Mouse (Mus musculus) forebrain, embryonic 10.5 days (tissue): ENCODE data around the gene Ceacam19. TPM values are rescaled to one million over a fixed set of nuclear protein-coding genes. Genes with fewer than 3 reads are reported as not detected.

Experiments used
- polyA plus RNA-seq: library from polyadenylated mRNA; unstranded; fragments of >200 nt; fragmentation: Nextera tagmentation; extraction: Ambion mirVana; gene quantifications from 2 replicates; pipeline ENCODE4 v1.2.1, GENCODE M21; 2016

Ceacam19 gene
- polyA plus RNA-seq, 1 experiment from 2014 or later, result not detected

Other genes starting within 250 kb of the Ceacam19 start
- gene Clptm1, start 222.9 kb downstream of the Ceacam19 start, polyA plus RNA-seq, result 70.6 and 75.6 TPM in 2 replicates
- gene Apoc2, start 210.0 kb downstream of the Ceacam19 start, polyA plus RNA-seq, result 0.39 TPM in 1 of 2 replicates, not detected in the other
- gene Gm44805, start 206.5 kb downstream of the Ceacam19 start, polyA plus RNA-seq, result not detected in 2 replicates
- not detected in 2 replicates for gene Apoc4, start 206.5 kb downstream of the Ceacam19 start, polyA plus RNA-seq
- gene Apoc1, start 195.3 kb downstream of the Ceacam19 start, polyA plus RNA-seq, result 2.3 TPM in 2 replicates
- 140 and 154 TPM in 2 replicates for gene Apoe, start 188.8 kb downstream of the Ceacam19 start, polyA plus RNA-seq
- gene Tomm40, start 172.5 kb downstream of the Ceacam19 start, polyA plus RNA-seq, result 187 and 205 TPM in 2 replicates
- gene Nectin2, start 137.5 kb downstream of the Ceacam19 start, polyA plus RNA-seq, result 84.2 and 97.3 TPM in 2 replicates
- 33.1 and 37.3 TPM in 2 replicates for gene Bcam, start 116.9 kb downstream of the Ceacam19 start, polyA plus RNA-seq
- 0.53 and 1.2 TPM in 2 replicates for gene Cblc, start 91.2 kb downstream of the Ceacam19 start, polyA plus RNA-seq
- gene Bcl3, start 65.2 kb downstream of the Ceacam19 start, polyA plus RNA-seq, result 0.91 and 1.4 TPM in 2 replicates
- gene Gm19345, start 36.0 kb downstream of the Ceacam19 start, polyA plus RNA-seq, result 0.26 TPM in 1 of 2 replicates, not detected in the other
- not detected in 2 replicates for gene Ceacam16, start 26.7 kb downstream of the Ceacam19 start, polyA plus RNA-seq
- gene Pvr, start 33.2 kb upstream of the Ceacam19 start, polyA plus RNA-seq, result 4.7 and 4.8 TPM in 2 replicates
- 0.11 TPM in 1 of 2 replicates, not detected in the other for gene Igsf23, start 62.8 kb upstream of the Ceacam19 start, polyA plus RNA-seq
- not detected in 2 replicates for gene Ceacam20, start 77.4 kb upstream of the Ceacam19 start, polyA plus RNA-seq
- not detected in 2 replicates for gene Nlrp9b, start 103.5 kb upstream of the Ceacam19 start, polyA plus RNA-seq
- not detected in 2 replicates for gene Vmn1r91, start 211.7 kb upstream of the Ceacam19 start, polyA plus RNA-seq
- not detected in 2 replicates for gene Gm16442, start 234.6 kb upstream of the Ceacam19 start, polyA plus RNA-seq